Mouse (Mus musculus): Measurements from ENCODE around the gene Usp29.

Gene Usp29

DNA sequence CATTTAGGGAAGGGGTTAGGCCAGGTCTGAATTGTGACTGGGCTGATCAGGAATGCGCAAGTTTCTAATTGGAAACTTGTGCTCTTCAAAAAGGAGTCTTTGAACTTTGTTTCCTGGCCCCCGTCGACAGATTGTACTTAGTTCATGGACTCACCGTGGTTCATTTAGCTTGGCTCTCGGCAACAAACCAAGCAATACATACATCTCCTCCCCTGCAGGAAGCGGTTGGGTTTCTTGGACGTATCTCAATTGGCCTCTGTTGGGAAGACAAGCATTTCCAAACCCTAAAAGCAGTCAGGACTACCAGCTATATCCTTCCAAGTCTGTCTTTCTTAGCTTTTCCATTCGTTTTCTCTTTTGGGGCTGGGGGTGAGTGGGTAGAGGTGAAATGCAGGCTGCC lies 84.6 kb downstream of the Usp29 start:
- no peak for DNase-seq (ENCODE audit: low read depth in 2 of 2, low spot score in 2 of 2)

DNA sequence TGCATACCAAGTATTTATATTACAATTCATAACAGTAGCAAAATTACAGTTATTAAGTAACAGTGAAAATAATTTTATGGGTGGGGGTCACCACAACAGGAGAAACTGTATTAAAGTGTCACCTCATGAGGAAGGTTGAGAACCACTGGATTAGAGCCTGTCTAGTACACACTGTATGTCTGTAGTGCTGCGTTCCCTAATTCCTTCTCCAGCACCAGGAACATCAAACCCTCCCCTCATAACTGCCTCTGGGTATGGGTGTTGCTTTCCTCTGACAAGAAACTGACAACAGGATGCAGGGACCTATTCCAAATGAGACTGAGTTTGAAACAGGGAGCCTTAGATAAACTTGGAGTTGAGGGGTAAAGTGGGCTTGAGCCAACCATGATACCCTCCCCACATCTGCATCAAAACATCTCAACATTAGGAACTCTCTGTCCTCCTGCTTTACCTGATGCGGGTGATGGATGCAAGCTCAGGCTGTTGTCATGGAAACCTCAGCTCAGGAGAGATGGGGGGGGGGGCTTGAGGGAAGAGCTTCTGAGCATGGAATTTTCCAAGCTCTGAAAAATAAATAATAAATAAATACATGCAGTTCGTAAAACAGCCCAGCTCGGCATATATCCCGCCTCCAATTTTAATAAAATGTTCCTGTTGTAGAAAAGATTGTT lies 86.5 kb downstream of the Usp29 start:
- no peak for DNase-seq (ENCODE audit: low read depth in 2 of 2, low spot score in 2 of 2)

DNA sequence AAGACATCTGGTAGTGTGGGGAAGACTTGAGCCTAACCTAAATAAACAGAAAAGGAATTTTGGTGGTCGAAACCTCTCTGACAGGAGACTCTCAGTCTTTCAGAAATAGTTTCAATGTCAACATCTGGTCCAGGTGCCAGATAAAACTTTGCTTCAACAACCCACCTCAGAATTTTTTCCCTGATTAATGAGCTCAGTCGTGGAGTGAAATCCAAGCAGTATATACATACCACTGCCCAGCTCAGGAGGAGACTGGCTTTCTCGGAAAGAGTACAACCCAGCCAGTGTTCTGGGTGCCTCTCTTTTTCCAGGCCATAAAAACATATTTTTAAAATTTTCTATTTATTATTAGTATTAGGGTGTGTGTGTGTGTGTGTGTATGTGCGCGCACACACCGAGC lies 89.9 kb downstream of the Usp29 start:
- DNase-seq (ENCODE audit: low read depth in 2 of 2, low spot score in 2 of 2), result no peak

DNA sequence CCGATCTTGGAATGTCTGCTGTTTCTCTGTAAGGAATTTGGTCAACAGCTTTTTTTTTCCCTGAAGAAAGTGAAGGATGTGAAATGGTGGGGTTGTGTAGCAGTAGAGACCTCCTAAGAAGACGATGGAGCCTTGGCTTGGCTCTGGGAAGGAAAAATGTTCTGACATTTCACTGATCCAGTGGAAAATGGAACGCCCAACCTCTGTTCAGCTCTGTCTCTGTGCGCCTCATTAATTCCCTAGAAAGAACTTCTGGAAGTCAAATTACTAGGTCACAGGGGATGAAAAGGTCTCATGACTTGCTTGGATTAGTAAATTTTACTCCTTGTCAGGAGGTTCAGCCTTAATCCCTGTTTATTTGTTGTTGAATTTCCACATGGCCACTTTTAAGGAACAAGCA lies 92.3 kb downstream of the Usp29 start:
- DNase-seq (ENCODE audit: low read depth in 2 of 2, low spot score in 2 of 2), result no peak

DNA sequence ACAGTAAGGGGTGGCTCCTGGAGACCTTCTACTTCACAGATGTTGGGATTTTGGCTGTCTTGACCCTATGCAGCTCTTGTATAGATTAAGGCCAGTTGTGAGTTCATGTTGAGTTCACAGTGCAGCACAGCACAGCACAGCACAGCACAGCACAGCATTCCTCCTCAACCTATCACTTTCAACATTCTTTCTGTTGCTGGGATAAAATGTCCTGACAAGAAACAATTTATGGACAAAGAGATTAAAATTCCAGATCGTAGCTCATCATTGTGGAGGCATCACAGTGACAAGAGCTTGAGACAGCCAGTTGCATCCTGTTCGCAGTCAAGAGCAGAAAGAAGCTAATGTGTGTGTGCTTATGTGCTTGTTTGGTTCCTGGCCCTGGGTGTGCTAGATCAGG lies 93.3 kb downstream of the Usp29 start:
- DNase-seq (ENCODE audit: low read depth in 2 of 2, low spot score in 2 of 2), result no peak

DNA sequence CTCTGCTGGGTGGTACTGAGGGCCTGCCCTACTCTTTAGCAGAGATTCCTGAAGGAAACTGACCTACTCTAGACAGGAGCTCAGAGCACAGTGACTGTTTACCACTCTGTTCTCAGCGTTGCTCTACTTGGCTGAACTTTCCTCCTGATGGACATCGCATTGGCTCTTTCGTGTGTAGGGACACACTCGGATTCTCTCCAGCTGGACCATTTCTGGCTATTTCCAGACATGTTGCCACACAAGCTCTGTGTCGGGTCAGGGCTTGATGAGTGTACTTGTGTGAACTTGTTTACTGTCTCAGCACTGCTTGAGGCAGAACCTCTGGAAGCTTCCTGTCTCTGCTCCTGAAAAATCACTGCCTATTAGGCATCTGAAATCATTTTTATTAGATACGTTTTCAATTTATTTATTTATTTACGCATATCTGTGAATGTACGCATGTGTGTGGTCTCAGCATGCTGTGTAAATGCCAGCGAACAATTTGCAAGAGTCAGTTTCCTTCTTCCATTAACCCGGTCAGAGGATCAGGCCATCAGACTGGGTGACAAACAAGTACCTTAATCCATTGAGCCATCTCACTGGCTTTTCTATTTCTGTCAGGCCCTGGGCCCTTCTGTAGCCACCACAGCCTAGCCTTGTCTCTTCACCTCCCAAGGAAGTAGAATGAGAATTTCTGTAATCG lies 95.7 kb downstream of the Usp29 start:
- DNase-seq (ENCODE audit: low read depth in 2 of 2, low spot score in 2 of 2), result no peak

DNA sequence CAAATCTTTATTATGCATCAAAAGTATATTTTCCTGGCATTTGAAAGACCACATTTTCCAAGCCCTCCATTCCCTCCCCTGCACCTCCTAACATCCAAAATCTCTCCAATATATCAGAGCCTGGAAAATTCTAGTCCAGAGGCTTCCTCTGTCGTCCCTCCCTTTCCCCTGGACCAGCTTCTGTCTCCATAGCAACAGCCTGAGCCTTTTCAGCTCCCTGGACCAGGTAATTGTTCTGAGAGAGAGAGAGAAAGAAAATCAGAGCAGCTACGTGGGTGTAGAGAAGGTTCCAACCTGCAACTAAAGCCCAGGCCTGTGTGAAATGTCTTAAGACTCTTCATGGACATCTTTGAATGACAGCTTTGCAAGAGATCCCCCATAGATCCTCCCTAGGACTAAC lies 98.8 kb downstream of the Usp29 start:
- DNase-seq (ENCODE audit: low read depth in 2 of 2, low spot score in 2 of 2), result no peak

DNA sequence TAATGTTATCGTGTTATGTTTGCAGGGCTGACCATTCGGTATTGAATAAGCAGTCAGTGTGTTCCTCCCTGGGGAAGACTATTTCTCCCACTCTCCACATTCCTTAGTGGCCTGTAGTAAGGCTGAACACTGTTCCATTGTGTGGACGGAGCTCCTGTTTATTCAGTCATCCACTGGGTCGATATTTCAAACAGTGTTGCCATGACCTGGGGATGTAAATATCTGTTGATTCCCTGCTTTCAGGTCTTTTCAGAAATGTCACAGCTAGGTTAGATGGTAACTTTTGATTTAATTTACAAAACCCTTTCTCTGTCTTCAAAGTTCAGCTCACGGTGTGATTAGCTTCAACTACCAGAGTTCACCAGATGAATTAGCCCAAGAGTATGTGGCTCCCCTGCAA lies 104.6 kb downstream of the Usp29 start:
- no peak for DNase-seq (ENCODE audit: low read depth in 2 of 2, low spot score in 2 of 2)

DNA sequence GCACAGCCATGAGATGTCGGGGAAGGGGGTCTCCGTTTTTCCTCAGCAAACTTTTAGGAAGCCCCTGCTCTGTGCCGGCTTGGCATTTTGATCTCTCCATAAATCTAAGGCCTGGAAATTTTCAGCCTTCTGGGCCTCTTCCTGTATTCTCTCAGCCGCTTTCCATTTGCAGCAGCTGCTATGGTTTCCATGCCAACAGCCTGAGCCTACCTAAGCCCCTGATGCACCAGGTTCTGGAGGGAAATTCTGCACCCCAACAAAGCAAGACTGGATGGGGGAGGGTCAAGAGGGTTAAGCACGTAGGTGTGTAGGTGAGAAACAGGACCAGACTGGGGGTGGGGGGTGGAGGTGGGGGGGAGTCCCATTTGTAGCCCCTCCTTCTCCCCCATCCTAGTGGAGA lies 105.0 kb downstream of the Usp29 start:
- DNase-seq (ENCODE audit: low read depth in 2 of 2, low spot score in 2 of 2), result no peak

DNA sequence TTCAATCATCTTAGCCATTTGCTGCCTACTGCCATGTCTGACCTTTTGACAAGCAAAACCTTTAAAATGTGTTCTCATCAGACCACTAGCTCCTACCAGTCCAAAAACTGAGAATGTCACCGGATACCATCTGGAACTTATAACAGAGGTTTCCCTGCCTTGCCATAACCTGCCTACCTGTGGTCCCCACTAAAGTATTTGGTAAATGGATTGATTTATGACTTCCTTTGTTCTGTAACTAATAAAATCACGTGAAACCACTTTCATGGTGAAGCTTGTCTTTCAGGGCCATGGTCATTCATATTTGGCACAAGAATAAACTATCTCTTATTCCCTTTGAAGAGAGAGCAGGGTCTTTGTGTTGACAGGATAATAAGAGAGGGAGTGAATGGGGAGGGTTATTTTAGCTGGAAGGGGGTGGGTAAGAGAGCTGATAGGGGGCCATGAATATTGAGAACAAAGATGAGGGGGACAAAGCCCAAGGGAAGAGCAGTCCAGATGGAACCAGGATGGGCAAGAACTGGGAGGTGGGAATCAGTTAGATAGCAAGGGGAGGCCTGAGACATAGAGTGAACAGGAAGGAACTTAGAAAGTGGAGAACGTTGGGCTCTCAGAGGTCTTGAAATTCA lies 107.0 kb downstream of the Usp29 start:
- no peak for DNase-seq (ENCODE audit: low read depth in 2 of 2, low spot score in 2 of 2)

DNA sequence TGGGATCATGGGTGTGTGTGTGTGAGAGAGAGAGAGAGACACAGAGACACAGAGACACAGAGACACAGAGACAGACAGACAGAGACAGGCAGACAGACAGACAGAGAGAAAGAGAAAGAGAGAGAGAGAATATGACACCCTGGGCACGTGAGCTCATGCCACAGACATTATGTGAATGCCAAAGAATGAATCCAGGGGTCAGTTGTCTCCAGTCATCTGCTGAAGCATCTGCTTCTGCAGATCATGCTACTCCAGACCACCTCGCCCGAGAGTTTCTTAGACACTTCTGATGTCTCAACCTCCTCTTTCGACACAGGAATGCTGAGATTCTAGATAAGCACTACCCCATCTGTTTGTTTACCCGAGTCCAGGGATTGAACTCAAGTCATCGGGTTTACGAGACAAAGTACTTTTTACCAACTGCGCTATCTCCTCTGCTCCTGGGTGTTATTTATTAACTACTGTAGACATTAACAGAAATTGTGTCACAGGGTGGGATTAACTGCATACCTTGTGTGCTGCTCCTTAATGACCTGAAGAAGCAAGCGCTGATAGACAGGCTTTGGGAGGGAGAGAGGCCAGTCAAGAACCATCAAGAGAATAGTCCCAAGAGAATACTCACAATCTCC lies 107.7 kb downstream of the Usp29 start:
- DNase-seq (ENCODE audit: low read depth in 2 of 2, low spot score in 2 of 2), result no peak

DNA sequence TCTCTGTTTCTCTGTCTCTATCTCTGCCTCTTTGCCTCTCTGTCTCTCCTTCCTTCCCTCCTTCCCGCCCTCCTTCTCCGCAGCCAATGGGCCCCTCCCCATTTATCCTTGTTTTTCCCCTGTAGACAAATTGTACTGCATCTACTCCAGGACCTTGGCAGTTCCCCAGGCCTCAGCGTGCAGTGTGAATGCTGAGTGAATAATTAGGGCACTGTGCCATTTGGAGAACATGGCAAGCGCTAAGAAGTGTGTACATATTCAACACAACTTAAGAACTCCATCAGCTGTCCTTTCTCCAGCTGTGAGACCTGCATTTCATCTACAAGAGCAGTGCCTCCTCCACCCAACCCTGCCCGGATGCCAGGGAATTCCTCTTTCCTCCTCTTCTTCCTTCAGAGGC lies 110.5 kb downstream of the Usp29 start:
- no peak for DNase-seq (ENCODE audit: low read depth in 2 of 2, low spot score in 2 of 2)

DNA sequence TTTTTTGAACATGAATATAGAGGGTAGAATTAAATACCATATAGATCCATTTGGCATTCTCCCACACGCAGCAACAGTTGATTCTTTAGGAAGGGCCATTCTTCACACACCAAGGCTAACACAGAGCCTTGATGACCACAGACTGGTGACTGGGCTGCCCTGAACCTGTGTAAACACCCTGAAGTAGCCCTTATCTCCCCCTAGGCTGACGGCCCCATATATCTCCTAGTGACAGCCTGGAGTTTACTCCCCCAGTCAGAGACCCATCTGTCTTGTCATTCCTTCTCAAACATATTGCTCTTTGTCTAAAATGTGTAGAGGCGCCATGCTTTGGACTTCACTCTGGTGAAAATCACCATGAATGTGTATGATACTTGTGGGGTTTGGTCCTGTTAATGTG lies 119.1 kb downstream of the Usp29 start:
- DNase-seq (ENCODE audit: low read depth in 2 of 2, low spot score in 2 of 2), result no peak

DNA sequence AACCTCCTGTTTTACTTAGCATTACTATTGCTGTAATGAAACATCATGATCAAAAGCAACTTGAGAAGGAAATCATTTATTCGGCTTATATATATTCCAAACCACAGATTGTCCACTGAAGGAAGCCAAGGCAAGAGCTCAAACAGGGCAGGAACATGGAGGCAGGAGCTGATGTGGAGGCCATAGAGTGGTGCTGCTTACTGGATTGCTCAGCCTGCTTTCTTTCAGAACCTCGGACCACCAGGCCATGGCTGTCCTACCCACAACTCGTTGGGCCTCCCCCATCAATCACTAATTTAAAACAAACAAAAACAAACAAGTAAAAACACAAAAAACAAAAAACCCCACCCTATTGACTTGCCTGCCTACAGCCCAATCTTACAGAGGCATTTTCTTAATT lies 119.9 kb downstream of the Usp29 start:
- DNase-seq (ENCODE audit: low read depth in 2 of 2, low spot score in 2 of 2), result no peak

DNA sequence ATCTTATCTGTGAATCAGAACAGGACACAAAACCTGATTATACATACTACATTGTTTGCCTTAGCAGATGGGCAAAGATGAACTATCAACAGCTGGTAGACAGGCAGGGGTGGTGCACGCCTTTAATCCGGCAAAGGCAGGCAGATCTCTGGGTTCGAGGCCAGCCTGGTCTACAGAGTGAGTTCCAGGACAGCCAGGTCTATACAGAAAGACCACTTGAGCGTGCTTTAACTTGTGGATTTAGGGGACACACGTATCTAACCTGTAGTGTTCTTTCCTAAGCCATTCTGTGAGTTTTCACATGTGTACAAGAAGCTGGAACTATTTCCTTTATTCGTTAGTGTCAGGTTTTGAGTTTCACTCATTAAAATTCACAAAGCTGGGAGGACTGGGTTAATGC lies 120.9 kb downstream of the Usp29 start:
- no peak for DNase-seq (ENCODE audit: low read depth in 2 of 2, low spot score in 2 of 2)

DNA sequence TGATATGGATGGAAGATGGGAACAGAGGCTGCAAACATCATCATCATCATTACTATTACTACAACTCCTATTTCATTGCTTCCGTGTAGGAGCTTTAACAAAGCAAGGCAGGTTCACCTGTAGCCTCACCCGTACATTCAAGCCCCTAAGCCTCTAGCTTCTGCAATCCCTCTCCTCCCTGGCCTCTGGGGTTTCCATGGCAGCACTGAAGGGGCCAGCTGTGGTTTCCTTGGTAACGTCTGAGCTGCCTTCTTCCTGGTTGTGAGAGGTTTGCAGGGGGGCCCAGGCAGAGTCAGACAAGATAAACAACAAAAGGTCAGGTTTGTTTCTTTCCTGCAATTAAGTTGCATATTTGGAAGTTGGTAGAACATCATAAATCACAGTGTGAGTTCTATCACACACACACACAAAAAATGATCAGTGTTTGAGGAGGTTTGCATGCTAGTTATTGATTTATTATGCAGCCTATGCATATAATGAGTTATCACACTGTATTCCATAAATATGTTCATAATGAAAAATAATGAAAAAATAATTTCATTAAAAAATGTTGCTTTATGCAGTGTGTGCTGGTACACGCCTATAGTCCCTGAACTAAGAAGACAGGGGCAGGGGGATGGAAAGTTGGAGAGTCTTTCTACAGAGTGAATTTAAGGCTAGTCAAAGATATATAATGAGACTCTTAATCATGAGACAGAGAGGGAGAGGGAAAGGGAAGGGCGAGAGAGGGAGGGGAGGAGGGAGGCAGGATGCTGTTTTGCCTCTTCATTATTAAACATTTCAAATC lies 121.5 kb downstream of the Usp29 start:
- no peak for DNase-seq (ENCODE audit: low read depth in 2 of 2, low spot score in 2 of 2)

DNA sequence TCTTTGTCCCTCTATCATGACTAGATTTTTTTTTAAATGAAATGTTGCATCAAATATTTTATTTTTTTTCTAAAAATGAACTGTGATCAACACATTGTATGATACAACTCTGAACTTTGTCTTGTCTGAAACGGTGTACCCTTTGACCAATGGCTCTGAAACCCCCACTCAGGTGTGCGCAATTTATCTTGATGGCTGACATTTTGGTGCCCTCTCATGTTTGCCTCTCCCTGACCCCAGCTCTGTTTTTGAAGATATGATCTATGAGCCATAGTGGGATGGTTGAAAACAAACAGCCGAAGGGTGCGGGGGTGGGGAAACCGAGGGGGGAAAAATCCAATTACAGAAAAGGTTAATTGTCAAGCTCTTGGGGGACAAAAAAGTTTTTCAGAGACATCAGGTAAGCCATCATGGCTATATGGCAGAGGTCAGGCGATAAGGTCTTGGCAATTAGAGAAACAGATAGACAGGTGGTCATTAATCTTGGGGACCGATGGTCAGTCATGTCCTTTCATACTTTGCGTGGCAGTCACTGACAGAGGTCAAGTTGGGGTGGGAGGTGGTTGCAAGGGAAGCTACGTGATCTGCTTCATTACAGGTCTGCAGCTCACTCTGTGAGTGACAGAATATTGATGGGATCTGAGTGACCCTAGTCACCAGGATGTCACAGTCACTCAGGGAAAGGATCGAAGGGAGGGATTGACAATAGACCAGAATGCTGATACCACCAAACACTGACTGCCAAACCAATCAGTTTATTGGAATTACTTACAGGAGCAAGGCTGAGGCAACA lies 125.4 kb downstream of the Usp29 start:
- no peak for DNase-seq (ENCODE audit: low read depth in 2 of 2, low spot score in 2 of 2)

DNA sequence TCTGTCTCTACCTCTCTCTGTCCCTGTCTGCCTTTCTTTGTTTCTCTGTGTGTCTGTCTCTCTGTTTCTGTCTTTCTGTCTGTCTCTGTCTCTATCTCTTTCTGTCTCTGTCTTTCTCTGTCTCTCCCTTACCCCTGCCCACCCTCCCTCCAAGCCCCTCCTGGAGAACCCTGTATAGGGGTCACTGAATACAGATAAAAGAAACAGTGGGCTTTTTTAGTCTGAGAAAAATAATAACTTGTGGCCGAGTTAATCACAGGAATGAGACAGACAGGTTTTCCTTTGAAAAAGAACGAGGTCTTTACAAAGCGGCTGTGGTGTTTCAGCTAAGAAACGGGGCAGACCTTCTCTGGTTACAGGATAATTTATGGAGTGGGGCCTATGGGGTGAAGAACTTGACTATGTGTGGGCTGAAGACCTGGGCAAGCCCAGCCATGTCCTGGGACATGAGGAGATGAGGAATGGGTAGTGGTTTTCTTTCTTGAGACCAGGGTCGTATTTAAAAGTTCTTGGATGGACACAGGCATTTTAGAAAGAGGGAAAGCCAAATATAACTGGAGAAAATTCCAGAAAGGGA lies 128.4 kb downstream of the Usp29 start:
- no peak for DNase-seq (ENCODE audit: low read depth in 2 of 2, low spot score in 2 of 2)

DNA sequence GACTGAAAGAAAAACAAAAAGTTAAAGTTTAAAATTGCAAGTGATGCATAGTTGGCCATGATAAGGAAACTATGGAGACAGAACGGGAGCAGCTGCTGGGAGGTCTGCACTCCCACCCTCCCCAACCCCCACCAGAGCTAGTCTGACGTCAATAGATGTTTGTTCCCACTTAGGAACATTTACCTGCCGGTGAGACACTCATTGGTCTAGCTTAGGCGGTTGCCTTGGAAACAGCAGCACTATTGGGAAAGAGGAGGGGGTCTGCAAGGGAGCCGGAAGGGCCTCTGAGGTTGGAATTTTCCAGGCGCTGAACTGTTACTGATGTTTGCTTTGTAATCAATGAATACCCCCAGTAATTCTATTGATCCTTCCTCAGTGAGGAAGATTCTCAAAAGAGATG lies 130.3 kb downstream of the Usp29 start:
- DNase-seq (ENCODE audit: low read depth in 2 of 2, low spot score in 2 of 2), result no peak

DNA sequence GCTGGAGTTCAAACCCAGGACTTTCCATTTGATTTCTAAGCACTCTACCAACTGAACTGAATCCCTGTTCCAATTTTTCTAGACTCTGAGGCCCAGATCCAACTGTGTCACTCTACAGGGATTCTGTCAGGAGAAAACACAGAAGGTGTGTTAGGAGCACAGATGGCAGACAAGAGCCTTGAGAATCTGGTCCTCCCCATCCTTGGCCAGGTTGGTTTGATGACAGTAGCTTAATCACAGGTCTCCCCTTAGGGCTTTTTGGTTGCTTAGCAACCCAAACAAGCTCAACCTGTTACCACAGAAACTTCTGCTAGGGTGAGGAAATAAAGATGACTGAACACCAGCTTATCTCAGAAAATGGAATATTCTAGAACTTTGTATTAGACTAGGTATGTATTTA lies 136.0 kb downstream of the Usp29 start:
- no peak for DNase-seq (ENCODE audit: low read depth in 2 of 2, low spot score in 2 of 2)
